Mouse (Mus musculus): ENCODE data around the gene Klhl22. TPM values are rescaled to one million over a fixed set of nuclear protein-coding genes. Genes with fewer than 3 reads are reported as not detected.

Klhl22 gene
- total and polyA plus RNA-seq, 2 experiments from 2014 or later: 21.7 to 42.0 TPM

DNA sequence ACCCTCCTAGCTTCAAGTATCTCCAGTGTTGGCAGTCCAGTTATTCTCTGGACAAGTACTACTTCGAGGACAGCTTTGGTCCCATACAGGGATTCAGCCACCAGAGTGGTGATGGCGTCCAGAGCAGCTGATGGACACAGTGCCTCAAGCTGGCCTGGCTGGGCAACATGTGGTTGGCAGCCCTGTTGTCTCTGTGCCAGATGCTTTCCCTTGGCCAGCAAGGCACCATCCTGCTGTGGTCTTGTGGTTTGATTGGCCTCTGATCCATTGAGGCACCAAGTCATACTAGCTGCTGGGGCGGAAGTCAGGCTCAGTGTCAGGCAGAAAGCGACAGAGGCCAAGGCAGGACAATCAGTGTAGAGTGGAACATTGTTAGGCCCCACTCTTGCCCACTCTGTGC, 49.7 kb downstream of the Klhl22 start:
- Histone ChIP-seq H3K9ac (replicated peaks; ENCODE audit: low read depth, low read length) (no peak overlapping the region), H3K27me3 (ENCODE audit: control insufficient read depth, insufficient read depth, low read length) (peaks cover 31% of the 10 kb centered on the region), H3K36me3 (replicated peaks; ENCODE audit: control insufficient read depth, insufficient read depth, low read length) (no peaks in the 10 kb centered on the region), H3K4me3 (ENCODE audit: low read depth, low read length) (no peak overlapping the region), H3K9me3 (replicated peaks; ENCODE audit: control insufficient read depth, low read length) (no peaks in the 10 kb centered on the region), H3K27ac (ENCODE audit: low read depth) (no peak overlapping the region), H3K4me1 (ENCODE audit: control insufficient read depth, insufficient read depth) (peaks cover 7% of the 10 kb centered on the region; the same call in 1 of the 2 replicates), H3K4me2 (ENCODE audit: low read depth, low read length) (no peak overlapping the region)
- ATAC-seq (ENCODE audit: insufficient read depth, low read depth) (no peak), DNase-seq (ENCODE audit: low spot score) (no peak)
- 74% methylated on average over 4 of the region's 4 CpGs for WGBS
- no peak for TF ChIP-seq CTCF (IDR thresholded peaks at IDR 0.05; ENCODE audit: low read depth)
- no peak for TF ChIP-seq EP300 (IDR thresholded peaks at IDR 0.05; ENCODE audit: low read depth)

DNA sequence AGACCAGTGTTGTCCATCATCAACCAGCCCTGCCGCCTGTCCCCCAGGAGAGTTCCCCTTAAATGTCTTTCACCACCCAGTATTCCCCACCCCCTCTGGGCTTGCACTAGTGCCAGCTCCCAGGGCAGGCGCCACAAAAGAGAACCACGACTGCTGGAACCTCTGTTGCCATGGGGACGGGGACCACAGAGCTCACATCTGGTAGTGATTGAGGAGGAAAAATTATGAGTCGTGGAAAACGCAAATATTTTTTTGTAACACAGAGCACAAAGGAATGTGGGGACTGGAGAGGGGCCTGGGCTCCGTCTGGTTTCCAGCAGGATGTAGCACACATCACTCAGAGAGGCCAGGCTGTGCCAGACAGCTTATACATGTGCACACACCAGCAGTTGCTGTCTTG, 50.3 kb downstream of the Klhl22 start:
- 38% methylated on average over 7 of the region's 7 CpGs for WGBS
- no peaks in the 10 kb centered on the region for H3K36me3 ChIP-seq (replicated peaks; ENCODE audit: control insufficient read depth, insufficient read depth, low read length)
- no peak overlapping the region for H3K27ac ChIP-seq (ENCODE audit: low read depth)
- H3K9me3 ChIP-seq (replicated peaks; ENCODE audit: control insufficient read depth, low read length): no peaks in the 10 kb centered on the region
- no peak overlapping the region for H3K4me2 ChIP-seq (ENCODE audit: low read depth, low read length)
- H3K9ac ChIP-seq (replicated peaks; ENCODE audit: low read depth, low read length): no peak overlapping the region
- DNase-seq (ENCODE audit: low spot score) (no peak), ATAC-seq (ENCODE audit: insufficient read depth, low read depth) (no peak)
- TF ChIP-seq EP300 (IDR thresholded peaks at IDR 0.05; ENCODE audit: low read depth) (no peak), CTCF (IDR thresholded peaks at IDR 0.05; ENCODE audit: low read depth) (no peak)
- H3K27me3 ChIP-seq (ENCODE audit: control insufficient read depth, insufficient read depth, low read length): peaks cover 27% of the 10 kb centered on the region
- H3K4me3 ChIP-seq (ENCODE audit: low read depth, low read length): no peak overlapping the region
- H3K4me1 ChIP-seq (ENCODE audit: control insufficient read depth, insufficient read depth): peaks cover under 1% of the 10 kb centered on the region; the same call in 1 of the 2 replicates

DNA sequence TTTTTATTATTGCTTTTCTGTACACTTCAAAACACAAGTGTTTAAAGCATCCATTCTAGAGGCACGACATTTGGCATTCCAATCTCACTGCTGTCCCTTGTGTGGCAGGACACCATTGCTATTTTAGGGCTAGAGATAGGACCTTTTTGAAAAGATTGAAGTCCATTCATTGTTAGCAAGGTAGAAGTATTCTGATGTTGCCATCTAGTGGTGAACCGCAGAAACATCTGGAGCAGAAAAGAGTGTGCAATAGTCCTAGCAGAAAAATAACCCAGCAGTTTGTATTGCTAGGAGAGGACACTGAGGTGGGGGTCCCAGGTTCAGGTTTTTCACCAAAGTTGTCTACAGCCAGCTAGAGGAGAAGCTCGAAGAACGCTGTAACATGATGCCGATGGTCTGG, 52.7 kb downstream of the Klhl22 start:
- H3K4me3 ChIP-seq (ENCODE audit: low read depth, low read length): no peak overlapping the region
- peaks cover 14% of the 10 kb centered on the region; the same call in 1 of the 2 replicates for H3K27me3 ChIP-seq (ENCODE audit: control insufficient read depth, insufficient read depth, low read length)
- no peaks in the 10 kb centered on the region for H3K9me3 ChIP-seq (replicated peaks; ENCODE audit: control insufficient read depth, low read length)
- H3K27ac ChIP-seq (ENCODE audit: low read depth): no peak overlapping the region
- peak; percentile 43; the same call in 1 of the 2 replicates for ATAC-seq (ENCODE audit: insufficient read depth, low read depth)
- no peak overlapping the region for H3K4me2 ChIP-seq (ENCODE audit: low read depth, low read length)
- DNase-seq (ENCODE audit: low spot score): peak; percentile 85
- no peak overlapping the region for H3K9ac ChIP-seq (replicated peaks; ENCODE audit: low read depth, low read length)
- WGBS: 4% methylated on average over 5 of the region's 5 CpGs
- no peaks in the 10 kb centered on the region for H3K36me3 ChIP-seq (replicated peaks; ENCODE audit: control insufficient read depth, insufficient read depth, low read length)
- H3K4me1 ChIP-seq (ENCODE audit: control insufficient read depth, insufficient read depth): peaks cover 7% of the 10 kb centered on the region; the same call in 1 of the 2 replicates
- TF ChIP-seq EP300 (IDR thresholded peaks at IDR 0.05; ENCODE audit: low read depth): no peak
- TF ChIP-seq CTCF (IDR thresholded peaks at IDR 0.05; ENCODE audit: low read depth): peak; percentile 89

DNA sequence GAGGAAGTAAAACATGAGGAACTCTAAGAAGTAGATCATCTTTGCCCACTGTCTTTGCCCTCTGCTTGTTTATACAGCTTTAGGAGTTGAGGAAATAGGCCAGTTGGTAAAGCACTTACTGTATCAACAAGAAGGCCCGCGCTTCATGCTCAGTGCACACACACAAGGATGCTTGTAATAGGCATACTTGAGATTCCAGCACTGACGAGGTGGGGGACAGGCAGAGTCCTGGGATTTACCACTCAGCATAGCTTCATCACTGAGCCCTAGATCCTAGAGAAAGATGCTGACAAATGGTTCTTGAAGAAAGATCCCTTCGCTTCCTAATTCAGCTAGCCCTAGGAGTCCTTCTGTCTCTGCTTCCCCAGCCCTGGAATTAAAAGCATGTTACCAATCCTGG, 53.8 kb downstream of the Klhl22 start:
- H3K9ac ChIP-seq (replicated peaks; ENCODE audit: low read depth, low read length): no peak overlapping the region
- no peaks in the 10 kb centered on the region for H3K9me3 ChIP-seq (replicated peaks; ENCODE audit: control insufficient read depth, low read length)
- TF ChIP-seq CTCF (IDR thresholded peaks at IDR 0.05; ENCODE audit: low read depth) (no peak), EP300 (IDR thresholded peaks at IDR 0.05; ENCODE audit: low read depth) (no peak)
- DNase-seq (ENCODE audit: low spot score) (no peak), ATAC-seq (ENCODE audit: insufficient read depth, low read depth) (no peak)
- H3K4me2 ChIP-seq (ENCODE audit: low read depth, low read length): no peak overlapping the region
- no peaks in the 10 kb centered on the region for H3K36me3 ChIP-seq (replicated peaks; ENCODE audit: control insufficient read depth, insufficient read depth, low read length)
- 42% methylated on average over 4 of the region's 4 CpGs for WGBS
- H3K27me3 ChIP-seq (ENCODE audit: control insufficient read depth, insufficient read depth, low read length): peaks cover 14% of the 10 kb centered on the region; the same call in 1 of the 2 replicates
- no peak overlapping the region for H3K4me3 ChIP-seq (ENCODE audit: low read depth, low read length)
- no peak overlapping the region for H3K27ac ChIP-seq (ENCODE audit: low read depth)
- H3K4me1 ChIP-seq (ENCODE audit: control insufficient read depth, insufficient read depth): peaks cover 7% of the 10 kb centered on the region; the same call in 1 of the 2 replicates

DNA sequence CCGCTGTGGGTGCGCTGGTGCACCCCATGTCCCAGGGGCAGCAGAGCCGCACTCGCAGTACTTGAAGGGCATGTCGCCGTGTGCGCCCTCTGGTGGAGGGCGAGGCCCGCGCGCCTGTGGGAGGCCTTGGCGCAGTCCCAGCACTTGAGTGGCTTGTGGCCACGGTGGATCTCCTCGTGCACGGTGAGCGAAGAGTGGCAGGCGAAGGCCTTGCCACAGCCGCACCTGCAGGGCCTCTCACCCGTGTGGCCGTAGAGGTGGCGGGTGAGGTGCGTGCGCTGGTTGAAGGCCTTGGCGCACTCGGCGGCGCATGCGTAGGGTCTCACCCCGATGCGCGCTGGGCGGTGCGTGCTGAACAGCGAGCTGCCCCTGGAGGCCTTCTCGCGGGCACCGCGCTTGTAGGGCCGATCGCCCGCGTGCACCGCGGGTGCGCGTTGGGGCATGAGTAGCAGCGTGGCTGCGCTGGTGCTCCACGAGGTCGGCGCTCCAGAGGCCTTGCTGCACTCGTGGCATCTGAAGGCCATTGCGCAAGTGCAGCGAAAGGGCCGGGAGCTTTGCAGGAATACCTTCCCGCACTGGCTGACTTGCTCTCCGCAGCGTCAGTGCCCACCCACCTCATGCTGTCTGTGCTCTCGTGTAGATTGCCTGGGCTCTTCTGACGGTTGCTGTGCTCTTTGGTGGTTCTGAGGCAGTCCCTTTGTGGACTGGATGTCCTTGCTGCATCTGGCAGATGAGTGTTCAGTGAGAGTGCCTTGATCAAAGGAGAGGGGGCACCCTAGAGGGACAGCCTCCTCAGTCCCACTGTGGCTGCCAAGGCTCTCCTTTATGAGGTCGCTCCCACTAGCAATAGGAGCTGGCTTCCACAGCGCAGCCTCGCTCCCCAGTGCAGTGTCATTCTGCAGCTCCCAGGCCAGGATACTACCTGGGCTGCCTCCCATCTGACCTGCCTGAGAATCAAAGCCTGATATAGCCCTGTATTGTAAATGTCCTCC, 56.3 kb downstream of the Klhl22 start:
- WGBS: 3% methylated on average over 60 of the region's 63 CpGs
- H3K27ac ChIP-seq (ENCODE audit: low read depth): no peak overlapping the region
- H3K36me3 ChIP-seq (replicated peaks; ENCODE audit: control insufficient read depth, insufficient read depth, low read length): no peaks in the 10 kb centered on the region
- peaks cover 7% of the 10 kb centered on the region; the same call in 1 of the 2 replicates for H3K4me1 ChIP-seq (ENCODE audit: control insufficient read depth, insufficient read depth)
- no peak overlapping the region for H3K9ac ChIP-seq (replicated peaks; ENCODE audit: low read depth, low read length)
- ATAC-seq (ENCODE audit: insufficient read depth, low read depth) (peak; percentile 68), DNase-seq (ENCODE audit: low spot score) (no peak)
- no peaks in the 10 kb centered on the region for H3K9me3 ChIP-seq (replicated peaks; ENCODE audit: control insufficient read depth, low read length)
- H3K4me2 ChIP-seq (ENCODE audit: low read depth, low read length): peak overlapping the region; percentile 73
- 0 out of 2 replicates have a peak, but pooled peaks cover 10% of the 10 kb centered on the region for H3K27me3 ChIP-seq (ENCODE audit: control insufficient read depth, insufficient read depth, low read length)
- H3K4me3 ChIP-seq (ENCODE audit: low read depth, low read length): peak overlapping the region; percentile 46
- no peak for TF ChIP-seq EP300 (IDR thresholded peaks at IDR 0.05; ENCODE audit: low read depth)
- TF ChIP-seq CTCF (IDR thresholded peaks at IDR 0.05; ENCODE audit: low read depth): peak; percentile 79

Measured in heart, postnatal 0 days (tissue).